In genomic region chr1:59603893-59604292, GRCm38 (mm10) we compare ENCODE assay signal across 9 mouse cellular contexts.
DNase-seq lines count a peak whose midpoint lies in the region; ATAC-seq lines count a peak whose summit lies in the region.
"Had no signal": no experiment of that assay in that cellular context is flagged by ENCODE, and none has a peak within 500 bp of the region (broad histone marks: within the 10 kb centered on the region; RNA-seq: fewer than 3 reads in every experiment).

No protein-coding gene starts in this region.

- H3K36me3 ChIP-seq in kidney, embryonic 14.5 days (ENCODE audit: control insufficient read depth, insufficient read depth, low read length): no peaks in the 10 kb centered on the region
- no peaks in the 10 kb centered on the region for H3K36me3 ChIP-seq in embryonic facial prominence, embryonic 10.5 days (replicated peaks)
- H3K36me3 ChIP-seq in hindbrain, embryonic 12.5 days: no peaks in the 10 kb centered on the region
- no peaks in the 10 kb centered on the region for H3K36me3 ChIP-seq in midbrain, embryonic 13.5 days

- H3K9me3 ChIP-seq in kidney, embryonic 14.5 days (ENCODE audit: control insufficient read depth, low read length): no peaks in the 10 kb centered on the region
- no peaks in the 10 kb centered on the region for H3K9me3 ChIP-seq in embryonic facial prominence, embryonic 10.5 days
- no peaks in the 10 kb centered on the region for H3K9me3 ChIP-seq in hindbrain, embryonic 12.5 days (replicated peaks)
- no peaks in the 10 kb centered on the region for H3K9me3 ChIP-seq in midbrain, embryonic 13.5 days

- H3K9ac ChIP-seq in kidney, embryonic 14.5 days (ENCODE audit: low read depth, low read length): no peak overlapping the region
- H3K9ac ChIP-seq in hindbrain, embryonic 12.5 days: 0 out of 2 replicates have a peak overlapping the region, but pooled peaks have one; percentile 41
- no peak overlapping the region for H3K9ac ChIP-seq in midbrain, embryonic 13.5 days (replicated peaks)

- H3K27ac ChIP-seq in kidney, embryonic 14.5 days (ENCODE audit: low read depth, low read length): no peak overlapping the region
- 0 out of 2 replicates have a peak overlapping the region, but pooled peaks have one; percentile 8 for H3K27ac ChIP-seq in embryonic facial prominence, embryonic 10.5 days (replicated peaks)
- no peak overlapping the region for H3K27ac ChIP-seq in hindbrain, embryonic 12.5 days
- no peak overlapping the region for H3K27ac ChIP-seq in midbrain, embryonic 13.5 days

- H3K4me2 ChIP-seq in kidney, embryonic 14.5 days (replicated peaks; ENCODE audit: low read depth, low read length): peak overlapping the region; percentile 22
- H3K4me2 ChIP-seq in hindbrain, embryonic 12.5 days (replicated peaks): peak overlapping the region; percentile 34
- 0 out of 2 replicates have a peak overlapping the region, but pooled peaks have one; percentile 14 for H3K4me2 ChIP-seq in midbrain, embryonic 13.5 days (replicated peaks)

- peak; percentile 82 for ATAC-seq in kidney, embryonic 14.5 days (ENCODE audit: low FRiP score, low TSS enrichment)
- ATAC-seq in hindbrain, embryonic 12.5 days (ENCODE audit: low FRiP score): no peak
- peak; percentile 69 for ATAC-seq in midbrain, embryonic 13.5 days

- 21% methylated on average over 11 of the region's 11 CpGs for WGBS in kidney, embryonic 14.5 days
- 19% methylated on average over 11 of the region's 11 CpGs for WGBS in embryonic facial prominence, embryonic 10.5 days
- WGBS in hindbrain, embryonic 12.5 days: 28% methylated on average over 11 of the region's 11 CpGs
- 17% methylated on average over 11 of the region's 11 CpGs for WGBS in midbrain, embryonic 13.5 days

- H3K4me3 ChIP-seq in kidney, embryonic 14.5 days (ENCODE audit: low read length): no peak overlapping the region
- H3K4me3 ChIP-seq in embryonic facial prominence, embryonic 10.5 days: peak overlapping the region; percentile 31
- no peak overlapping the region for H3K4me3 ChIP-seq in hindbrain, embryonic 12.5 days
- H3K4me3 ChIP-seq in midbrain, embryonic 13.5 days (replicated peaks): no peak overlapping the region
- H3K4me3 ChIP-seq: myocyte had no signal

- no peaks in the 10 kb centered on the region for H3K27me3 ChIP-seq in kidney, embryonic 14.5 days (ENCODE audit: control insufficient read depth, insufficient read depth, low read length)
- H3K27me3 ChIP-seq in embryonic facial prominence, embryonic 10.5 days (replicated peaks; ENCODE audit: low read depth, poor library complexity, severe bottlenecking): 0 out of 2 replicates have a peak, but pooled peaks cover 12% of the 10 kb centered on the region
- no peaks in the 10 kb centered on the region for H3K27me3 ChIP-seq in hindbrain, embryonic 12.5 days
- 0 out of 2 replicates have a peak, but pooled peaks cover 3% of the 10 kb centered on the region for H3K27me3 ChIP-seq in midbrain, embryonic 13.5 days

- DNase-seq in kidney, adult 9 months: no peak
- DNase-seq in embryonic facial prominence, embryonic 10.5 days (ENCODE audit: low spot score): peak; percentile 78
- no peak for DNase-seq in B cell, adult 2 months
- no peak for DNase-seq in right cerebral cortex, postnatal 25 days
- DNase-seq in gastrocnemius, postnatal 25 days: no peak

- H3K4me1 ChIP-seq in kidney, embryonic 14.5 days (ENCODE audit: control insufficient read depth, insufficient read depth, low read length): no peaks in the 10 kb centered on the region
- peaks cover 12% of the 10 kb centered on the region for H3K4me1 ChIP-seq in embryonic facial prominence, embryonic 10.5 days
- H3K4me1 ChIP-seq in hindbrain, embryonic 12.5 days: 0 out of 2 replicates have a peak, but pooled peaks cover 5% of the 10 kb centered on the region
- no peaks in the 10 kb centered on the region for H3K4me1 ChIP-seq in midbrain, embryonic 13.5 days (replicated peaks)
